Mouse (Mus musculus): ENCODE results near the gene Inpp4b. TPM values are rescaled to one million over a fixed set of nuclear protein-coding genes. Genes with fewer than 3 reads are reported as not detected.
A peak's percentile ranks its signal among the peaks of the same experiment; 100 is the strongest.

Gene Inpp4b
- polyA plus RNA-seq, 1 experiment from 2014 or later, result 10.6 TPM

DNA sequence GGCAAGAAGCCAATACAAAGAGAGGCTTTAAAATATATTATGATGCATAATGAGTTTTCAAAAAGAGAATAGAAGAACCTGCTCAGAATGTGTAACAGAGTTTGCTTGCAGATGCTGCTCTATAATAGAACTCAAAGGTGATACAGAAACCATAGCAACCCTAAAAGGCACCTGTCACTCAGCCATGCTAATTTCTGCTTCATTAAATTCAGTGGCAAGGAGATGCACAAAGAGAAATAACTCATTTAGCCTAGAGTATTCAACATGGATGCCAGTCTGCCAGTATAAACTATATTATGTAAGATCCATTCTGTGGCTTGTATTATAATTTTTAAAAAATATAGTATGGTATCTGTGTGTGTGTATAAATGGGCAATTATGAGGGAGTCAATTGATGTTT lies 807.9 kb downstream of the Inpp4b start:
- no peak overlapping the region for H3K9ac ChIP-seq
- H3K4me3 ChIP-seq, result no peak overlapping the region
- no peaks in the 10 kb centered on the region for H3K36me3 ChIP-seq (replicated peaks)
- H3K4me2 ChIP-seq, result no peak overlapping the region
- ATAC-seq (replicated peaks), result peak; percentile 60; the same call in 1 of the 2 replicates
- H3K27ac ChIP-seq, result no peak overlapping the region
- no peaks in the 10 kb centered on the region for H3K27me3 ChIP-seq (replicated peaks)
- no peaks in the 10 kb centered on the region for H3K4me1 ChIP-seq
- no peaks in the 10 kb centered on the region for H3K9me3 ChIP-seq

DNA sequence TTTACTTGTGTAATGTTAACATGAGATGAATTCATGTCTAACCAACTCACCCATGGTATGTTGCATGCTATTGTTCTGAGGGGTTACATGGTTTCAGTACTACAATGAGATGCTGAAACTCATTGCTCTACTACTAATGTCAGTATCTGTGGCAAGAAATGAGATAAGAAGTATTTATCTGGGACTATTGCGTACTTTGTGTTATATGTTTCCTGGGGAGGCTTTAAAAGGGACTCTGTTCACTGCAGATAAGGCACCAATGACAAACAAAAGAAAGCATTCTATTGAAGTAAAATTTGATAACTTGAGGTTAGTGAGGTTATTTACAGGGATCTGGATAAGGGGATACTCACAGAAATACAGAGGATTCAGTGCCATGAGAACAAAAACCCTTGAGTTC lies 815.6 kb downstream of the Inpp4b start:
- Histone ChIP-seq H3K4me3 (no peak overlapping the region), H3K4me1 (no peaks in the 10 kb centered on the region), H3K9ac (no peak overlapping the region), H3K27me3 (replicated peaks) (no peaks in the 10 kb centered on the region), H3K27ac (no peak overlapping the region), H3K4me2 (no peak overlapping the region), H3K36me3 (replicated peaks) (no peaks in the 10 kb centered on the region), H3K9me3 (no peaks in the 10 kb centered on the region)
- WGBS, result 87% methylated on average over 1 of the region's 1 CpGs
- no peak for ATAC-seq (replicated peaks)

Measured in midbrain, embryonic 15.5 days (tissue).